Mouse (Mus musculus) testis, adult 2 months (tissue): ENCODE results near the gene Arhgef9. TPM values are rescaled to one million over a fixed set of nuclear protein-coding genes. Genes with fewer than 3 reads are reported as not detected.

Source experiments
- H3K27ac ChIP-seq: fragments of 200-500 bp; 2 replicates; pipeline ENCODE4 v1.5.1; 2012; ENCODE audit warnings: low read depth, low read length; ENCODE audit not compliant: control insufficient read depth, insufficient read depth
- H3K27me3 ChIP-seq: fragments of 200-500 bp; 2 replicates; pipeline ENCODE4 v1.6.1; 2012; ENCODE audit warnings: mild to moderate bottlenecking, low read length, moderate library complexity; ENCODE audit not compliant: control insufficient read depth, insufficient read depth
- H3K36me3 ChIP-seq: fragments of 200-500 bp; 2 replicates; pipeline ENCODE4 v1.6.1; 2012; ENCODE audit warnings: mild to moderate bottlenecking, low read length; ENCODE audit not compliant: control insufficient read depth, insufficient read depth
- H3K4me1 ChIP-seq: fragments of 200-500 bp; 2 replicates; pipeline ENCODE4 v1.6.1; 2012; ENCODE audit warnings: low read length; ENCODE audit not compliant: control insufficient read depth, insufficient read depth
- H3K4me3 ChIP-seq: fragments of 200-500 bp; 2 replicates; pipeline ENCODE4 v1.5.1; 2012; ENCODE audit warnings: low read depth, mild to moderate bottlenecking, low read length, moderate library complexity, mixed read lengths; ENCODE audit not compliant: control insufficient read depth
- CTCF ChIP-seq: fragments of 200-500 bp; IDR thresholded peaks from 2 replicates; pipeline ENCODE4 v1.5.1; 2012; ENCODE audit warnings: low read depth, mild to moderate bottlenecking, inconsistent platforms, low read length, moderate library complexity; ENCODE audit not compliant: control insufficient read depth, insufficient read depth, insufficient replicate concordance
- POLR2A ChIP-seq: fragments of 200-500 bp; IDR thresholded peaks from 2 replicates; pipeline ENCODE4 v1.6.1; 2012; ENCODE audit warnings: low read depth, mild to moderate bottlenecking, inconsistent platforms, low read length, moderate library complexity; ENCODE audit not compliant: control insufficient read depth
- polyA plus RNA-seq: library from polyadenylated mRNA; depleted of rRNA; stranded (reverse); fragments of >200 nt; gene quantifications from 2 replicates; pipeline ENCODE4 v1.2.3, GENCODE M21; 2012; rRNA removed

Gene Arhgef9
- polyA plus RNA-seq, 1 experiment, result 0.32 TPM

DNA sequence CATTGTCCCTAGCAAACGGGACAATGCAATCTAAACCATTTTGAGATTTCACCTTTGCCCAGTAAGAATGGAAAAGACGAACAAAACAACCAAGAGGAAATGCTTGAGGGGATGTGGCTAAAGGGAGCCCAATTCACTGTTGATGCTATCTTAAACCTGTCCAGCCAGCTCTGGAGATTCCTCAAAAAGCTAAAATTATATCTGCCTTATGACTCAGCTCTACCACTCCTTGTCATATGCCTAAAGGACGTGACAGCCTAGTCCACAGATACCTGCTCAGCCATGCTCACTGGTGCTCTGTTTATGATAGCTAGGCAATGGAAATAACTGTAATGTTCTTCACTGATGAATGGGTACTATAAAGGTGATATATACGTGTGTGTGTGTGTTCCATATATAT, 109.0 kb downstream of the Arhgef9 start:
- Histone ChIP-seq H3K27me3 (no peaks in the 10 kb centered on the region), H3K4me1 (no peaks in the 10 kb centered on the region), H3K4me3 (no peak overlapping the region), H3K27ac (no peak overlapping the region), H3K36me3 (no peaks in the 10 kb centered on the region)
- TF ChIP-seq POLR2A, result no peak
- no peak for TF ChIP-seq CTCF

DNA sequence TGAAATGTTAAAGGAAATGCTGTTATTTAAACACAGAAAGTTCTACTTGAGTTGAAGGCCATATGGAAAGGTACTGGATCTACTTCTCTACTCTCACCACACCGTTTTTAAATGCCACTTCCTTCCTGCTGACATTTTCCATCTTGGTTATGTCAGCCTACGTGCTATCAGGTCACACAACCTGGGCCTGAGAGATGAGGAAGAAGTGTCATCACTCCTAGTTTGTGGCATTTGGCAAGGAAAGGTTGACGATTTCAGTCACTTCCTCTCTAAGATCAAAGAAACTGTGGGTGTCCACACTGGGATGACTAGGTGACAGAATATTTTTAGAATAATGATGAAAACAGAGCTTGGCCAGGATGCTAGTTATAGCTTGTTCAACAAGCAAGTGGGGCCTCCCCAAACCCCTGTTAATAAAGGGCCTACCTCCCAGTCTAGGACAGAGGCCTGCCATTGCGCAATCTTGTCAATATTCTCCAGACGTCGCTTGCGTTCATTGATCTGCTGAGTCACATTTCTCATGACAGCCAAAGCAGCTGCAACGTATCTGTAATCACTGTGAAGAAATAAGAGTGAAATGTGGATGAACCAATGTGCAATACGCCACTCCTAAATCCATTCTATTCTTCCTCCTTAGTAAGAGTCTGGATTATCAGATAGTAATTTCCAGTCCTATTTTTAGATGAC, 119.5 kb downstream of the Arhgef9 start:
- no peak for TF ChIP-seq POLR2A
- TF ChIP-seq CTCF, result no peak
- Histone ChIP-seq H3K4me3 (no peak overlapping the region), H3K36me3 (no peaks in the 10 kb centered on the region), H3K4me1 (no peaks in the 10 kb centered on the region), H3K27me3 (no peaks in the 10 kb centered on the region), H3K27ac (no peak overlapping the region)

DNA sequence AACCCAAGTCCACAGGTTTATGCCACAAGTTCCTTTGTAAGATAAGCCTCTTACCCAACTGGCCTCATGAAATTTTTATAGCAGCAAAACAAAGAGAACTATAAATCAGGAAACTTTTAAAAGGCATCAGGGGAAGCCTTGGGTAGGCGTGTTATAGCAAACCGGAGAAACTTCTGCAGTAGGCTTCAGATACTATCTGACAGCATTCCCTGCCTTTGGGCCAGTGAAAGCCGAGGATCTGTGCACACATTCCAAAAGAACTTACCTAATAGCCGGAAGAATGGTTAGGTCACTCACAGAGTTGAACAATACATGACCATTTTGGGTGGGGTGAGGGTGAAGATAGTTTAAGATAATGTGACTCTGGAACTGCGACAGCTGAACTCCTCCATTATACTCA, 168.7 kb downstream of the Arhgef9 start:
- Histone ChIP-seq H3K36me3 (no peaks in the 10 kb centered on the region), H3K27me3 (no peaks in the 10 kb centered on the region), H3K27ac (no peak overlapping the region), H3K4me1 (peaks cover 2% of the 10 kb centered on the region), H3K4me3 (no peak overlapping the region)
- no peak for TF ChIP-seq CTCF
- no peak for TF ChIP-seq POLR2A

DNA sequence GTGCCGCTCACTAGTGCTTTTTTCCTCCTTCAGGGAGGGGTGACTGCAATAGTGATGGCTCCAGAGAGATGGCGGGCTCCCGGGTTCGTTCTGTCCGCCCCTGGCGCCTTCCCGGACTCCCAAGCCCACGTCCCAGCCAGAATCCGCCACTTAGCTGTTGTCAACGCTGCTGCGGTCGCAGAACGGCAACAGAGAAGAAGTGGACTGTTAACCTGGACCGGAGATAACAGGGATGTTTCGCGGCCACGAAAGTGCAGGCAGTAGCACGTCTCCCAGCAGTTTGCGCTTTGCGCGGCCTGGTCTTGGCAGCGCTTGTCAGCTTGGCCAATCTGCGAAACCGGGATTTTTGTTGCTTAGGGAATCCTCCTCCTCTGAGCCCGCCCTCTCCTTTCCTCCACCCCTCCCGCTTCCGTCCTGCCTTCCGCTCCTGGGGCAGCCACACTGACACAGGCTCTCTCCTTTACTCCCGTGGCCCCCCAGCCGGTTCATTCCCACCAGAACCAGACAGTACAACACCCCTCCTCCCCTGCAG, 170.2 kb downstream of the Arhgef9 start, which contains the start of gene Spin4:
Gene Spin4 (minus strand): TSS at position 322 of the 532 bp plus-strand sequence.
- Histone ChIP-seq H3K27me3 (no peaks in the 10 kb centered on the region), H3K36me3 (no peaks in the 10 kb centered on the region), H3K27ac (peak within 1 kb of the TSS; percentile 85), H3K4me3 (peak within 1 kb of the TSS; percentile 88), H3K4me1 (peaks cover 2% of the 10 kb centered on the region)
- TF ChIP-seq CTCF (no peak), POLR2A (peak; percentile 64)

DNA sequence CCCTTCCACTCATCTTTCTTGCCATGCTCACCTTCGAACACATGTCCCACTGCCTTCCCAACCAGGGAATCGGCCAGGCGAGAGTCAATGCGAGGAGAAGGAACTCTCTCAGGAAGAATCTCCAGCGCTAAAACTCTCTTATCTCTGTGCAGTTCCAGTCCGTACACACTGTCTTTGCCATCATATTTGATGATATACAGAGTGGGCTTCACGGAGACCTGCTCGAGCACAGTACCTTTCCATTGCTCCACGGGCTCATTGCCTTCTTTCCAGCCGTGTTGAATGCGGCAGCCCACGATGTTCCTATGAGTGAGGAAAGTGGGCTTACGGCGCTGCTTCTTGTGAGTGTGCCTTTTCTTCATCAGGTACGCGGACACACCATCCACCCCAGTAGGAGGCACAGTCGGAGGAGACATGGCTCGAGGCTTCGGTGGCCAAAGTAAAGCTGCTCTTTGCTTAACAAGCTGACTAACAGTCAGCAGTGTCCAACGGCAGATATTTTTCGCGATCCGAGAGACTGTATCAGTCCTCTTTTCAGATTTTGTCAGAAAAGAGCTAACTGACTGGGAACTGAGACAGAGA, 170.8 kb downstream of the Arhgef9 start:
- H3K27me3 ChIP-seq, result no peaks in the 10 kb centered on the region
- peak overlapping the region; percentile 85 for H3K27ac ChIP-seq
- peak overlapping the region; percentile 88 for H3K4me3 ChIP-seq
- peaks cover 2% of the 10 kb centered on the region for H3K4me1 ChIP-seq
- no peaks in the 10 kb centered on the region for H3K36me3 ChIP-seq
- TF ChIP-seq CTCF (no peak), POLR2A (no peak)

DNA sequence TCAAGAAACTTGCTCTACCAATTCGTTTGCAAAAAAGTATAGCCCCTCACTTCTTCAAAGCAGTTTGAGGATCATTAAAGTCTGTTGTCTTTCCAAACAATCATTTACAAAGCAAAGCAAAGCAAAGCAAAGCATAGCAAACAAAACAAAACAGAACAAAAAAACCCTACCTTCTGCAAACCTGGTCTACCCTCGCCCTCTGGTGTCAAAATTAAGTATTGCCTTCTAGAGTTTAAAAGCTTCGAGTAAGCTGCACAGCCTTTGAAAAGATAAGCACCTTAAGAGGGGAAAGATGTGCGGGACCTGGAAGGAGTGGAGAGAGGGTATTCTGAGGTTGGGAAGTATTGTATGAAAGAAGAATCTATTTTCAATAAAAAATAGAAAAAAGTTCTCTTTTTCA, 184.6 kb downstream of the Arhgef9 start:
- Histone ChIP-seq H3K27me3 (no peaks in the 10 kb centered on the region), H3K4me1 (no peaks in the 10 kb centered on the region), H3K27ac (no peak overlapping the region), H3K36me3 (no peaks in the 10 kb centered on the region), H3K4me3 (no peak overlapping the region)
- TF ChIP-seq POLR2A, result no peak
- no peak for TF ChIP-seq CTCF

Other genes starting within 250 kb of the Arhgef9 start
- 0.07 and 0.14 TPM in 2 replicates for gene Spin4, start 170.2 kb downstream of the Arhgef9 start, polyA plus RNA-seq
- 0.77 and 0.81 TPM in 2 replicates for gene Amer1, start 248.0 kb upstream of the Arhgef9 start, polyA plus RNA-seq